Mouse (Mus musculus) lung, postnatal 0 days (tissue): Measurements from ENCODE around the gene Pacrg. TPM values are rescaled to one million over a fixed set of nuclear protein-coding genes. Genes with fewer than 3 reads are reported as not detected.

ENCODE experiments used
- ATAC-seq: fragments of 200-750 bp; cut with Nextera tagmentation; 2 replicates; pipeline ENCODE4 v1.8.0; 2017; ENCODE audit warnings: moderate library complexity
- DNase-seq: peaks from one replicate; pipeline ENCODE4 v3.0.0-alpha.2; 2016; ENCODE audit warnings: low spot score
- H3K27ac ChIP-seq: fragments of 300-500 bp; sonication (generic); 2 replicates; pipeline ENCODE4 v1.5.1; 2014; ENCODE audit warnings: antibody characterized with exemption, mild to moderate bottlenecking, low read length, mixed read lengths
- H3K27me3 ChIP-seq: fragments of 300-500 bp; sonication (generic); replicated peaks from 2 replicates; pipeline ENCODE4 v1.6.1; 2014; ENCODE audit warnings: low read length, mixed read lengths; ENCODE audit not compliant: insufficient read depth
- H3K36me3 ChIP-seq: fragments of 300-500 bp; sonication (generic); 2 replicates; pipeline ENCODE4 v1.6.1; 2014; ENCODE audit warnings: low read length, mixed read lengths; ENCODE audit not compliant: insufficient read depth
- H3K4me1 ChIP-seq: fragments of 300-500 bp; sonication (generic); 2 replicates; pipeline ENCODE4 v1.6.1; 2014; ENCODE audit warnings: antibody characterized with exemption, low read depth, low read length, mixed read lengths; ENCODE audit not compliant: insufficient read depth
- H3K4me2 ChIP-seq: fragments of 300-500 bp; sonication (generic); replicated peaks from 2 replicates; pipeline ENCODE4 v1.6.1; 2014; ENCODE audit warnings: low read depth, mild to moderate bottlenecking, low read length, moderate library complexity, mixed read lengths
- H3K4me3 ChIP-seq: fragments of 300-500 bp; sonication (generic); 2 replicates; pipeline ENCODE4 v1.5.1; 2014; ENCODE audit warnings: low read depth, low read length
- H3K9ac ChIP-seq: fragments of 300-500 bp; sonication (generic); replicated peaks from 2 replicates; pipeline ENCODE4 v1.6.1; 2014; ENCODE audit warnings: low read depth, mild to moderate bottlenecking
- H3K9me3 ChIP-seq: fragments of 300-500 bp; sonication (generic); 2 replicates; pipeline ENCODE4 v1.6.1; 2016; ENCODE audit warnings: low read length, mixed read lengths
- CTCF ChIP-seq: IDR thresholded peaks from 2 replicates; pipeline ENCODE4 v1.5.1; 2016; ENCODE audit warnings: antibody characterized with exemption, mild to moderate bottlenecking
- EP300 ChIP-seq: IDR thresholded peaks from 2 replicates; pipeline ENCODE4 v1.6.1; 2016; ENCODE audit warnings: antibody characterized with exemption, mild to moderate bottlenecking, control low read depth
- WGBS: fragments of 180-500 bp; shearing (Covaris S2); extraction: QIAGEN DNeasy Blood & Tissue Kit; methylation state at CpG from one replicate; pipeline ENCODE4 v1.1.7; 2014; 5-methylcytosine and 5-hydroxymethylcytosine counted together
- polyA plus RNA-seq: library from polyadenylated mRNA; unstranded; fragments of >200 nt; fragmentation: Nextera tagmentation; extraction: Ambion mirVana; gene quantifications from 2 replicates; pipeline ENCODE4 v1.2.1, GENCODE M21; 2015

The Pacrg gene
- polyA plus RNA-seq, 1 experiment from 2014 or later: 6.7 TPM

DNA sequence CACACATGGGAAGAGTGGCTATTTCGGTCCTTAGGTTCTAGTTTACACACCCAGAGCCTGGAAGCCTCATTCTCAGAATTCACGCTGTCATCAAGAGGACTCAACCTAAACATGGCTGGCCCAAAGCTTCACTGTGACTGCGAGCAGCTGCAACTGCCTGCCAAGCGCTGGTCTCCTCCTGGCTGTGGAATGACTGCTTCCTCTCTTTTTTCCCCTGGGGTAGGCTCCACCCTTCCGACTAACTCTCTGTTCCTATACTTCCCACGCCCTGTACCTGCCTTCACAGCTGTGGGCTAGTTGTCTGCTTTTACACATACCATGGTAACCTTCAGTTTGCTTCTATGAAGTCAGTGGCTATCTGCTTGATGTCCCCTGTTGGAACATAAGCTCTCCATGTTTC lies 453.6 kb downstream of the Pacrg start:
- Histone ChIP-seq H3K36me3 (no peaks in the 10 kb centered on the region), H3K27ac (no peak overlapping the region), H3K4me2 (no peak overlapping the region), H3K27me3 (no peaks in the 10 kb centered on the region), H3K9ac (no peak overlapping the region), H3K9me3 (no peaks in the 10 kb centered on the region), H3K4me1 (peaks cover 3% of the 10 kb centered on the region; the same call in 1 of the 2 replicates), H3K4me3 (no peak overlapping the region)
- DNase-seq (no peak), ATAC-seq (no peak)
- 49% methylated on average over 6 of the region's 6 CpGs for WGBS
- TF ChIP-seq CTCF (no peak), EP300 (no peak)

DNA sequence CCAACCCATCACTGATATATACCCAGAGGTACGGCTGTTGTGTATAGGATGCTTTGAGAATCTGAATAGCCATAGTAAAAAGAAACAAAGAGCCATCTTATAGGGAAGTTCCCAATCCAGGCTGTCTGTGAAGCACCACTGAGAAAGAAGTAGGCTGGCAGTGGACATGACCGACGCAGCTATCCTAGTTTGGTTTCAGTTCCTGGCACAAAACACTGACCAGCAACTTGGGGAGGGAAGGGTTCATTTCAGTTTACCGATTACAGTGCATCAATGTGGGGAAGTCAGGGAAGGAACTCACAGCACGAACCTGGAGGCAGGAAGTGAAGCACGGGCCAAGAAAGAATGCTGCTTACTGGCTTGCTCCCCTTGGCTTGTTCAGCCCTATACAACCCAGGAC lies 456.7 kb downstream of the Pacrg start:
- ATAC-seq: no peak
- Histone ChIP-seq H3K4me2 (no peak overlapping the region), H3K9me3 (no peaks in the 10 kb centered on the region)

DNA sequence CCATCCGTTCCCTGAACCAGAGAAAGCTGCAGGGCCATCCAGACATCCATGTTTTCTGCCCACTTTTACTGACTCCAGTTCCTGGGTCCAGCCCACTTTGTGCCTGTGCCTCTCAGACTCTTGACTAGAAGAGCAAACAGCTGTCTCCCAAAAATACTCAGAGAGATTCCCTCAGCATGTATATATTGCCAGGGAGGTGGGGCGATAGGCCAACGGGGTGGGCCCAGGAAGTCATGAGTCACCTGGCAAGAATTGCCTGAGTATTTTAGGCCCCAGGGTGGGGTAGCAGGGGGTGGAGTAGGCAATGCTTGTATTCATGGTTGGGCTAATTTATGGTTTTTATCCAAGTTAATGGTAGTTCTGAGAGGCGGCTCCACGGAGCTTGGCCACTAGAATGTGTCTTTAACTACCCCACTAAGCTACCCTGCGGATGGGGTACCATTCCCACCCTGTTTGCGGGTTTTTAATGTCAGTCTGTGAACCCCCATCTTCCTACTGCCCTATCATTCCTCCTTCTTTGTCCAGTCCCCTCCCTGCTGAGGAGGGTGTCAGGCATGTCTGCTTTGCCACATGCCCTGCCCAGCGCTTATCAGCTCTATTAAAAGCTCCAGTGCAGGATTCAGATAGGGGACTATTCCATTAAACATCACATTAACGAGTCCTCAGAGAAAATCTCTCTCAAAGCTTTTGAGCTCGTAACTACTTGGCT lies 461.5 kb downstream of the Pacrg start:
- ATAC-seq (peak; percentile 91), DNase-seq (peak; percentile 74)
- Histone ChIP-seq H3K27me3 (no peaks in the 10 kb centered on the region), H3K4me1 (peaks cover 8% of the 10 kb centered on the region; the same call in 1 of the 2 replicates), H3K9ac (no peak overlapping the region), H3K4me2 (no peak overlapping the region), H3K9me3 (no peaks in the 10 kb centered on the region), H3K27ac (peak overlapping the region; percentile 33; the same call in 1 of the 2 replicates), H3K36me3 (no peaks in the 10 kb centered on the region), H3K4me3 (no peak overlapping the region)
- WGBS: 62% methylated on average over 10 of the region's 10 CpGs
- TF ChIP-seq EP300 (peak; percentile 83), CTCF (no peak)

More for the DNA sequence above, 456.7 kb downstream of the Pacrg start:
- H3K36me3 ChIP-seq: no peaks in the 10 kb centered on the region
- H3K9ac ChIP-seq: no peak overlapping the region
- peaks cover 8% of the 10 kb centered on the region; the same call in 1 of the 2 replicates for H3K4me1 ChIP-seq
- H3K4me3 ChIP-seq: no peak overlapping the region
- 67% methylated on average over 6 of the region's 6 CpGs for WGBS
- H3K27ac ChIP-seq: no peak overlapping the region
- H3K27me3 ChIP-seq: no peaks in the 10 kb centered on the region
- no peak for TF ChIP-seq CTCF
- no peak for TF ChIP-seq EP300
- no peak for DNase-seq

DNA sequence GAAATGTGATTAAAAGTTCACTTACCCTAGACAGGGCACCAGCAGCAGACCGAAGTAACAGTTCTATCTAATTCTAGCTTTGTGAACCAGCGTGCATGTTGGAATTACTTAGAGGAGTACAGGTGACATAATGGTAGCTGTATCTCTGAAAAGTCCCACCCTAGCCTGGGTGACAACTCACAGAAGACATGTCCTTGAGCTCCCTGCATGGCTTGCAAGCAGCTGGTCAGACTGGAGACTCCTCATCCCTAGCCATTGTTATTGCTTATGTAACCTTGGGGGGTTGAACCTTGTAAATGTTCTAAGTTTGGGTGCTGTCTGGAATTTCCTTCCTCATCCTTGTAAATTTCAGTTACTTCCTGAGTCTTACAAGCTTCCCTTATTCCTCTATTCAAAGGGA lies 462.5 kb downstream of the Pacrg start:
- no peaks in the 10 kb centered on the region for H3K27me3 ChIP-seq
- no peaks in the 10 kb centered on the region for H3K9me3 ChIP-seq
- H3K4me2 ChIP-seq: no peak overlapping the region
- ATAC-seq (no peak), DNase-seq (no peak)
- H3K4me3 ChIP-seq: no peak overlapping the region
- H3K9ac ChIP-seq: no peak overlapping the region
- H3K27ac ChIP-seq: no peak overlapping the region
- TF ChIP-seq CTCF (no peak), EP300 (no peak)
- WGBS: 96% methylated on average over 2 of the region's 2 CpGs
- H3K36me3 ChIP-seq: no peaks in the 10 kb centered on the region
- H3K4me1 ChIP-seq: peaks cover 8% of the 10 kb centered on the region; the same call in 1 of the 2 replicates

DNA sequence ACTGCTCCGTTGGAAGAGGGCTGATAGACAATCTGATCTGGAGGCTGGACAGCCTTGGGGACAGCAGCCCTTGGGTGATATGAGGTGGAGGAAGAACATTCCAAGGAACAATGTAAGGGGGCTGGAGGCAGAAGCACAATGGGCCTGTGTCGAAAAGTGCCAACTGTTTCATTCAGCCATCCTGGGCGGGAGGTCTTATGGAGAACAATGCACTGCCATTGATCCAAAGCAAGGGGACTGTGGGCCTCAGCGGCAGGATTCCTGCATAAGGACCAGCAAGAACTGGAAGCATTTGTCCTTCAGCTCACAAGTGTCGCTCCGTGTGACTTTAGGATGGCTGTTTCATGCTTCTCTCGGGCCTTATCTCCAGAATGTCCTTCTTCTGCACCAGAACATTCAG lies 465.8 kb downstream of the Pacrg start:
- Histone ChIP-seq H3K36me3 (no peaks in the 10 kb centered on the region), H3K27me3 (no peaks in the 10 kb centered on the region), H3K9ac (no peak overlapping the region), H3K4me2 (no peak overlapping the region), H3K4me3 (no peak overlapping the region), H3K4me1 (peaks cover 17% of the 10 kb centered on the region), H3K27ac (no peak overlapping the region), H3K9me3 (no peaks in the 10 kb centered on the region)
- TF ChIP-seq CTCF (no peak), EP300 (no peak)
- no peak for ATAC-seq
- DNase-seq: no peak
- 53% methylated on average over 7 of the region's 7 CpGs for WGBS

DNA sequence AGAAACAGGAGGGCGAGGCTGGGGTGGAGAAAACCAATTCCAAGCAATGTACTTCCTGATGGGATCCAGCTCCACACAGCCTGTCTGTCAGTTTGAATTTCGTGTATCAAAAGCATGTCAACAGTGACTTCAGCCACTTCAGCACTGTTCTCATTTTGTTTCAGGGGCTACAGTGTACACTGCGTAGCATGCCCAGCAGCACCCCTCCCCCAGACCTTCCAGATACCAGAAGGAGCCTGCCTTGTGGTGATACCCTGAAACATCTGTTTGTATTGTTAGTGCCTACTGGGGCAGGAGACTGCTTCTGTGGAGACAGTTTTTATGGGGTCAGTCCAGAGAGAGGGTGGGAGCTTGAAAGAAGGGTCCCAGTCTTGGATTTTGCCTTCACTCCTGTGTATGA lies 466.4 kb downstream of the Pacrg start:
- TF ChIP-seq CTCF: no peak
- TF ChIP-seq EP300: no peak
- Histone ChIP-seq H3K4me3 (no peak overlapping the region), H3K36me3 (no peaks in the 10 kb centered on the region), H3K9ac (no peak overlapping the region), H3K4me2 (no peak overlapping the region), H3K4me1 (peaks cover 15% of the 10 kb centered on the region), H3K27ac (no peak overlapping the region), H3K9me3 (no peaks in the 10 kb centered on the region), H3K27me3 (no peaks in the 10 kb centered on the region)
- 54% methylated on average over 3 of the region's 3 CpGs for WGBS
- DNase-seq (no peak), ATAC-seq (no peak)
